Mouse (Mus musculus) cerebellum, adult 8-10 months (tissue): Measurements from ENCODE around the gene D430041D05Rik.

Experiments
- DNase-seq: peaks from one replicate; pipeline ENCODE4 v3.0.0; 2022

Gene D430041D05Rik

DNA sequence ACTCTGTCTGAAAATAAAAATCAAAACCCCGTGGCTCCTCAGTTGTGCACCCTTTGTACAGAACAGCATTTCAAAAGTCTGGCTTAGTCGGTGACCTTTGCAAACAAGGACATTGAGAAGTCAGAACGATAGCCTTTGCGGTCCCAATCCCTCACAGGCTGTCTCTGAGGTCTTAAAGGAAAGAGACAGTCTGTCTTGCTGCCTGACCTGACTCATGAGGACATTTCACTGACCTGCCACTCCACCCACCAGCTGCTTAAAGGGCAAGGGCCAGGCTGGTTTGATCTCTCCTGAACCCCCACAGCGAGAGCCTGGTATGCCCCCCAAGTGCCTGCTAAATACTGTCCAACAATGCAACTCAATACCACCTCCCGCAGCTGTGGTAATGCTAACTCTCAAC is 6.8 kb downstream of the D430041D05Rik start:
- no peak for DNase-seq

DNA sequence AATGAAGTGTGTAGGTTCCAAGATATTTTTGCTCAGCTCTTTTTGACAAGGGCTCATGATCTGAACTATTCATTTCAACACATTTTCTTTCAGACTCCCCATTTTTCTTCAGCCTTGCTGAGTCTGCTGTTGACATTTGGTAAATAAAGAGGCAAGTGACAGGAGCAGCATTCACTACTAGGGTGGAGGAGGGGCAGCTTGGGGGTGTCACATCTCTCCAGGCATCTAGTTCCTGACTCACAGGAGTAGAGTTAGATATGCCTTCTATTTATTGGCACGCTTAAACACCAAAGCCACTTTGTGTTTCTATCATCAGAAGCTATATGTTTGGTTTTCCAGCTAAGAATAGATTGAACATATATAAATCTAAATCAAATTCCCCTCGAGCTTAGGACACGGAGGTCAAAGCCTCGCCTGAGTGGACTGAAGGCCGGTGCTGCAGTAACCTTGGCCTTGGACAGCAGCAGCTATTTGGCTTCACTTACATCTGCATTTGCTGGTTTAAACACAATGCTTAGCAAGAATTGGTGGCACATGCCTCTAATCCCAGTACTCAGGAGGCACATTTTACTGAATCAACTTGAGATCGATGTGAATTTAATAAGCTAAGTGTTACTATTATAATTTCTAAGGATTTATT is 12.0 kb downstream of the D430041D05Rik start:
- DNase-seq = no peak

DNA sequence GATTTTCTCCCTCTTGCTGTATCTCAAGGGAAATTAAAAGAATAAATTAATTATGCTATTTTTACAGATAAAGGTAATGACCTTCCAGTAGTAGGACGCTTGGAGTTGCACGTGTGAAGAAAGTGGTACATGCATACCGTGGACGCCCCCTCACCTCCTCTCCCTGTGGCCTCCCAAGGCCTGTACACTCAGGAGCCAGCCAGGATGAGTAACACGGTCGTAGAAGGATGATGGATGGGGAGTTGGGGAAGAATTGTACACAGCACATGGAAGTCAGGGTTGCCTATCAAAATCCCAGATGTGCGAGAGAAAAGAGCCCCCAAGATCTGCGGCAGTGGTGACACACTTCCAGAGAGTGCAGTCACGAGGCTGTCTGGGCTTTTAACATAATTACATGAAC is 14.9 kb downstream of the D430041D05Rik start:
- no peak for DNase-seq

DNA sequence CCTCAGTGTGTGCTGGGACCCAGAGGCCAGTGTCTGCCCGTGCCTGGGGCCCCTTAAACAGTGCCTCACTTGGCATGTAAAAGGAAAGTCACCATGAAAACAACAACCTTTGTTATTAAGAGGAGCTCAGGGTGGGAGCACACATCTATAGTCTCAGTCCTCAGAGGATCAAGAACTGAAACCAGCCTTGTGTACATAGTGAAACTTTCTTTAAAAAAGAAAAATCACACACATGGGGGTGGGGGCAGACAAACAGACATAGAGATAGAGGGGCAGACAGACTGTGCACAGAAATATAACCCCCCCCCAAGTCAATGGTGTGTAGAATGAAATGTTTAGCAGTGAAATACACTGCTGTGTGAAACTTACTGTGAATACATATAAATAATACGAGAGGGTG is 16.0 kb downstream of the D430041D05Rik start:
- DNase-seq = no peak

DNA sequence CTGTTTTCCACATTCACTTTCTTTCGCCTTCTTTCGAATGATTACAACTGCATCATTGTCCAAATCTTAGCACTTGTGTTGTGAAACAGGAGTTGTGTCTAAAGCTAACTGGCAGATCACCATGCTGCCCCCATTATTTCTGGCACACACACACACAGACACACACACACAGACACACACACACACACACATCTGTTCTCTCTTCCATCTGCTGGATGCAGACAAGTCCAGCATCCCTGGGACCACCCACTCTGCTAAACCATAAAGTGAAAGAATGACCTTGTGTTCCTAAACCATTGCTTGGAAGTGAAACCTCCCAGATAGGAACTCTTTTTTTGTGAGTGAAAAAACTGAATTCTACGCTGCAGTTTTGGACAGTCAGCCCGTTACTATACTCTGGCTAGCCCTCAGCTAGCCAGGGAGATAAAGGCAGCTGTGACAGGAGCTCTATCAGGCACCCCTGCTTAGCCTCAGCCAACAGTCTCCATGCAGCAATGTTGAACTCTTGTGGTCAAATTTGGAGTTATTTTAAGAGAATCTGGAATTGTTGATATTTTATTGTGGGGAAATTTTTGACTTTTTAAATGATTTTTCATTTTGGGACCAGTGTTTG is 18.0 kb downstream of the D430041D05Rik start:
- DNase-seq = no peak

DNA sequence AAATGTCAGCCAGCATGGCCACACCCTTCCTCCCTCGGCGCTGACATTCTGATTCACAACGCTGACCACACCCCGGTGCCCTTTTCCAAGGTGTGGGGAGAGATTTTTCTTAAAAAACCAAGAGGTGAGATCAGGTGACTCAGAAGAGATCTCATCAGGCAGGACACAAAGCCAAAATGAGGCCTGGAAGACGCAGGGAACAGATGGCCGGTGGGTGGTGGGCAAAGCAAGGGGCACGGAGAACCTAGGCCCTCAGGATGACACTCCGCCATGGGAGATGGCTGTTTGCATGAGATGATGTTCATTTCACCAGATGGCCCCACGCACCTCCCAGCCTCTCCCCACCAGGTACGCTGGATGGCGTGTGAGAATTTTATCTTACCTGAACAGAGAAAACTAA is 21.6 kb downstream of the D430041D05Rik start:
- DNase-seq = peak; percentile 38

DNA sequence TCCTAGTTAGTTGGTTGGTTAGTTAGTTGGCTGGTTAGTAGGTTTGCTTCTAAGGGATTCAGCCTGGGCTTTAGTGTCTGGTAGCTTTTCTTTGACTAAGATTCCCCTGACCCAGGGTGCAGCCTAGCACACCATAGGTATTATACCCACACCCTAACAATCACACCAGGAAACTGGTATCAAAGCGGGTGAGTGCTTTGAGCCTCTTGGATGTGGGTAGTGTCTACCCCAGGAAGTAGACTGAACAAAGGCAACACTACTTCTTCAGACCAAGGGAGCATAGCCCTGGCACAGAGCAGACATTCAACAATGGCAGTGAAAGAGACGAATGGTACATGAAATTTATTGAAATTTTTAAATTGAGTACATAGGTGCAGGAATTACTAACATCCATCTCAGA is 24.9 kb downstream of the D430041D05Rik start:
- no peak for DNase-seq

DNA sequence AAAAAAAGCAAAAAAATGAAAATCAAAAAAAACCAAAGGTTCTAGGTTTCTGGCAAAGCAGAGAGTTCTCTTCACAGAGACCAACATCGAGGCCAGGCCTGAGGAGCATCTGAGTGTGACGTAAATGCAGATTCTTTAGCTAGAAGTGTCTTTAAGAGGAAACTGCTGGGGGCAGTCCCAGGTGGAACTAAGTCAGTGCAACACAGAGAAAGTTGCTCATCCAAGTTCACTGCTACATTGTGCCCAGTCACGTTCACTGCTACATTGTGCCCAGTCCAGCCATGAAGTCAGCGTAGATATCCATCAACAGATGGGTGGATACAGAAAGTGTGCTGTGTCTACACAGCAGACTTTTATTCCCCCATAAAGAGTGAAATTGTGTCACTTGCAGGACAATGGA is 27.2 kb downstream of the D430041D05Rik start:
- no peak for DNase-seq

DNA sequence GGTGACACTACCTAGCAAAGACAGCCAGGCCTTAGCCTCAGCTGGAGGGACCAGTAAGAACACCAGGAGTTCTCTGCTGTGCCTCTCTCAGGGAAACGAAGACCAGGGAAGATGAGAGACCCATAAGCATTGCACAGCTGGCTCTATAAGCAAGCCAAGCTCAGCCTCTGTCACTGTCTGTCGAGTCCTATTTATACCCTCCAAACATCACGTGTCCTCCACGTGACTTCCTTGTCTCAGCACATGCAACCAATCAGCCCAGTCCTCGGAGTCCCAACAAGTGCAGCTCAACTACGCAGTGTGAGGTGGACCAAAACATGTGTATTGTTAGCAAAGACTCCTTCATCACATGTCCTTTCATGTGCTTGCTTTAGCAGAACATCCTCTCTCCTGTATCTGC is 28.0 kb downstream of the D430041D05Rik start:
- DNase-seq = no peak

DNA sequence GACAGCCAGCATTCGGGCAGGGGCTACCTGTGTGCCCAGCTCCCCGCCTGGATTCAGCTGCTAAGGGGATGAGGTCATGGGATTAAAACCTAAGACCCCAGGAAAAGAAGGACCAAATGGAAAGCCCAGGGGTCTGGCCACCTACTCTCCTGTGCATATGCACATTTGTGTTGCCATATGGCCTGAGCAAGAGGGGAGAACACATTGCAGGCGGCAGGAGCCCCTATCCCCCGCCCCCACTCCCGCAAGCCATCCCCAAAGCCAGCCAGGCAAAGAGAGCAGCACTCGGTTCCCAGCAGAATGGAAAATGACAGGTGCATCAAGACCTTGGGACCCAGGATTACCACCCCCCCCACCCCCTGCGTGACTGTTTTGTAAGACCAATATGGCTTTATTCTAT is 31.5 kb downstream of the D430041D05Rik start:
- DNase-seq = peak; percentile 42

DNA sequence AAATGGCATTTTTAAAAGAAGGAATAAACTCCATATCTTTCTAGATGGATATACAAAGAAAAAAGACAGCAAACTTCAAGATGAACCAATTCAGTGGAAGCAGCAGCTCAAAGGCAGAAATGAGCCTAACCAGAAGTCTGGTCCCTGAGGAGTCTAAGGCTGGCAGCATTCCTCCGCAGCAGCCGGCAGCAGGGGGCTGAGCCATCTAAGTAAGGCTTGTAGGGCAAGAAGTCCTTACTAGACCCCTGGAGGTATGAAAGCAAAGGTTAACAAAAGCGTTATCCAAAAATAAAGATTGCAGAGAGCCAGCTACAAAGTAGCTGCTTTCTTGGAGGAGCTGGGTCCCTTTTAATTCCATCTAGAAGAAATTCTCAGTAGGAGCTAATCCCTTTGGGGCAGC is 32.0 kb downstream of the D430041D05Rik start:
- DNase-seq = no peak

DNA sequence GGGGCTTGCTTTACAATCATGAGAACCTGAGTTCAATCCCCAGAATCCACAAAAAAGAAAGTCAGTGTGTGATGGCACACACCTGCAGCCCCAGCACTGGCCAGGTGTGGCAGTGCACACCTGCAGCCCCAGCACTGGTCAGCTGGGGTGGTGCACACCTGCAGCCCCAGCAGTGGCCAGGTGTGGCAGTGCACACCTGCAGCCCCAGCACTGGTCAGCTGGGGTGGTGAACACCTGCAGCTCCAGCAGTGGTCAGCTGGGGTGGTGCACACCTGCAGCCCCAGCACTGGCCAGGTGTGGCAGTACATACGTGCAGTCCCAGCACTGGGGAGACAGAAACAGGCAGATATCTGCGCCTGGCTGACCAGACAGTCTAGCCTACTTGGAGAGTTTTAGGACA is 32.8 kb downstream of the D430041D05Rik start:
- no peak for DNase-seq

DNA sequence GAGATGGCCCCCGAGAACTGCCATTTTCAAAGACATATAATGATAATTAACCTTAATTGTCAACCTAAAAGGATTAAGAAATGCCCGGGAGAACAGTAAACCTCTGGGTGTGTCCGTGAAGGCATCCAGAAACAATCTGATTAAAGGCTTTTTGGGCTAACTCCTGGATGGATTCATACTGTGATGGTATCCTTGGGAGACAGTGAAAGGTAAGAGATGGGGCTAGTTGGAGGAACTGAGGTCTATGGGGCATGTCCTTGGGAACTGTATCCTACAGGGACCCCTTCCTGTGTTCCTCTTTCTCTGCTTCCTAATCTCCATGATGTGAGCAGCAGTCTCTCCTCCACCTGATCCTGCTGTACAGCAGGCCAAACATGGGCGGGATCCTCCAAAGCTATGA is 38.7 kb downstream of the D430041D05Rik start:
- DNase-seq = no peak

DNA sequence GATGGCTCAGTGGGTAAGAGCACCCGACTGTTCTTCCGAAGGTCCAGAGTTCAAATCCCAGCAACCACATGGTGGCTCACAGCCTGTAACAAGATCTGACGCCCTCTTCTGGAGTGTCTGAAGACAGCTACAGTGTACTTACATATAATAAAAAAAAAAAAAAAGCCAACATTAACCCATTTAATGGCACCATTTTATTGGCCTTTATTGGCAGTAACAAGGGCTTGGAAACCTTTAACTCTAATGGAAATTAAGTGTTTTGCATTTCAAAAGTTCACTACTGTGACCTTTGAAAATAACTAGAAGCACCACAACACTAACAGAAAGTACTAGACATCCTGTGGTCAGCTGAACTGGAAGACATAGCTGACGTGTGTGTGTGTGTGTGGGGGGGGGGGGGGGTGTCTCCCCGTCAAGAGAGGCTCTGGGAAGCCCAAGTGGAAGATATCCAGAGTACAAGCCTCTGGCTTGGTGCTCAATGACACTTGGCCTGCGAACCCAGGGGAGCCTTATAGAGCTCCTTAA is 39.1 kb downstream of the D430041D05Rik start:
- no peak for DNase-seq

DNA sequence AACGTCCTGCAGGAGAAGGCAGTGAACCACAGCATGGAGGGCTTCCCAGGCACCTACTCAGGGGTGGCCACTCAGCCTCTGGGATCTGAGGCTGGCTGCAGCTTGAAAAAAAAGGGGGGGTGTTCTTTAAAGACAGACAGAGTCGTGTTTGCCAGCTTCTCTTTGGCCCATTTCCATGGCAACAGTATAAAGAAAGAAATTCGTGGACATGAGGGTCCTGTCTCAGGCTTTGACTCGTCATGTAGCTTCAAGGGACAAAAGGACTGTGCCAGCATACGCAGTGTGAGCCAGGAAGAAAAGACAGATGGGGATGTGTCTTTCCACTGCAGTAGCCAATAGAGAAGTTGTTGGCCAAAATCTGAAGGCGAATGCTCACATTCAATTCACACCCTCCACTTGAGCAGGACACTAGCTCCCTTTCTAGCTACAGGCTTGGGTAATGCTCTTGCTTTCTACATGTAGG is 42.9 kb downstream of the D430041D05Rik start:
- peak; percentile 55 for DNase-seq

DNA sequence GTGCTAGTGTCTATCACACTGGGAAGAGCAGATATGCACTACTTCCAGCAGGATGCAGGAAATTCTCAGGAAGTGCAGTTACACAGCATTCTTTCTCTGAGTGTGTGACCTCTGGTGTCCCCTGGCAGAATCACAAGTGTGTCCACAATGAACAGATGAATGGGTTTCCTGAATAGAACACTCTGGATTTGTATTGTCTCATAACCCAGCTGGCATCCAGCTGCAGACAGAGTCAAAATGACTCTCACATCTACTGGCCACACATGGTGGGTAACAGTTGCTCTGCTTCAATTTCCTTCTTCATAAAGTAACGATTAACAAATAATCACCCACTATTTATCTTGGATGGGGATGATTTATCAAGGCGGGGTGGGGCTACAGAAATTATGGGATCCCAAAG is 43.5 kb downstream of the D430041D05Rik start:
- DNase-seq = no peak

DNA sequence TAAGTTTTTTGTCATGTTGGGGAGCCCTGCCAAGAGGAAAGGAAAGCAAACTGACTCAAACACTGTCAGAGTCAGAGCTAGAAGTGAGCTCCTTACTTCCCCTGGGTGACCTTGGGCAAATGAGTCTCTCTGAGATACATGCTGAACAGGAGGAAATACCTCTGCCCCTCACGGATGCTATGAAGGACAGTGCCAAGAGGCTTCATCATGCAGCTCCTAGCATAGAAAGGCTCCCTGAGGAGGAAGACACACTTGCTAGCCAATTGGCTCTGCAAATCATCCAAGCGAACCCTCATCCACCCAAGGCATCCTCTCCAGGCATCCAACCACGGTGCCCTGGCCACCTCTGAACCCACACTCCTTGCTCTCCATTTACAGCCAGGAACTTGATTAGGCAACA is 51.5 kb downstream of the D430041D05Rik start:
- no peak for DNase-seq

DNA sequence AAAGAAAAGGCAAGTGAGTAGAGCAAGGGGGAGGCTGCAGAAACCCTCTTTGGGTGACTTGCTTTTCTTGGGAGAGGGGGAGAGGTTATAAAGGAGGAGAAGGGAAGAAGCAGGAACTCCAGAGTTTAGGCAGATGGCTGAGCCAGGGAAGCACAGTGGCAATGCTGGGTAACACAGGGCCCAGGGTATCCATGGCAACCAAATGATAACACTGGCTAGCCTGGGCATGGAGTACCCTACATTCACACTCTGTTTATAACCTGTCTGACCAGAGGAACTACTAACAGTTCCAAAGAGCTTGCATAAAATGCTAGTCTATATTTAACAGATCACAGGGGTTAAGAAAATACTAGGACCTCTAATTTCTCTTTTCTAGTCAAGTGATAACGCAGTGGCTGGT is 51.9 kb downstream of the D430041D05Rik start:
- DNase-seq = no peak

DNA sequence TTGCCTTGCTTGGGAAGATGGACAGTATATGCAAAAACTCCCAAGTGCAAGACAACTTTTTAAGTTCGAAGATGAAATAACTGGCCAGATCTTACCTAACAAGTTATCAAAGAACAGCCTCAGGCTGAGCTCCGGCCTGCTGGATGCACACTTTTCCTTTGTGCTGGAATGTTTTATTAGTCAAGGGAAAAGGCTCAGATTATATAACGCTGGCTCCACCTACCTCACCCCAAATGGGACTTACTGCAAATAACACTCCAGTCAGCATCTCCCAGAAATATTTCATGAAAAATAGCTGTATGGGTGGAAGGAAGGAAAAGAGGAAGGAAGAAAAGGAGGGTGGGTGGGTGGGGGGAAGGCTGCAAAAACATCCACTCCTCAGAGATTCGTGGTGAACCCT is 54.3 kb downstream of the D430041D05Rik start:
- DNase-seq = no peak

DNA sequence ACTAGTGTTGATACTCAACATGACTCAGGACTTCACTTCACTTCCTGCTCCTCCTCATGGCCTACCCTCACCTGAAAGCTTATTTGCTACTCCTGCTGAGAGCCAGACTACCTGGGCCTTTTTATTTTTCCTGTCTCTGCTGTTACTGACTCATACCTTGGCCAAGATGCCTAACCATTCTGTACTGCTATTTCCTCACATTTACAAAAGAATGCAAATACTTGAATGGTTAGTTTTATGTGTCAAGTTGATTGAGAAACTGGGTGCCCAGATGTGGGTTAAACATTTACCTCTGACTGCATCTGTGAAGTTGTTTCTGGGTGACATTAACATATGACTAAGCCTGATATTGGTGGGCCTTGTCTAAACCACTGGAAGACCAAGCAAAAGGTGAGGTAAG is 56.7 kb downstream of the D430041D05Rik start:
- no peak for DNase-seq

DNA sequence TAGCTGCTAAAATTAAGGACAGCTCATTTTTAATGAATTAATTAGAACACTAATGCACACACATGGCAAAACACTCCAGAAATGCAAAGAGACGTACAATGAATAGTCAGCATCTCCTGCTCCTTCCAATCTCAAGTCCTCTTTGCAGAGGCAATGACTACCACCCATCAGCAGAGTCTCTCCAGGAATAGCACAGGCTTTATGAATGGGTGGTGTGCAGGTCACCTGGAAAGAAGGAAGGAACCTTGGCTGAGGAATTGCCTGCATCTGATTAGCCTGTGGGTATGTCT is 58.7 kb downstream of the D430041D05Rik start:
- DNase-seq = no peak

DNA sequence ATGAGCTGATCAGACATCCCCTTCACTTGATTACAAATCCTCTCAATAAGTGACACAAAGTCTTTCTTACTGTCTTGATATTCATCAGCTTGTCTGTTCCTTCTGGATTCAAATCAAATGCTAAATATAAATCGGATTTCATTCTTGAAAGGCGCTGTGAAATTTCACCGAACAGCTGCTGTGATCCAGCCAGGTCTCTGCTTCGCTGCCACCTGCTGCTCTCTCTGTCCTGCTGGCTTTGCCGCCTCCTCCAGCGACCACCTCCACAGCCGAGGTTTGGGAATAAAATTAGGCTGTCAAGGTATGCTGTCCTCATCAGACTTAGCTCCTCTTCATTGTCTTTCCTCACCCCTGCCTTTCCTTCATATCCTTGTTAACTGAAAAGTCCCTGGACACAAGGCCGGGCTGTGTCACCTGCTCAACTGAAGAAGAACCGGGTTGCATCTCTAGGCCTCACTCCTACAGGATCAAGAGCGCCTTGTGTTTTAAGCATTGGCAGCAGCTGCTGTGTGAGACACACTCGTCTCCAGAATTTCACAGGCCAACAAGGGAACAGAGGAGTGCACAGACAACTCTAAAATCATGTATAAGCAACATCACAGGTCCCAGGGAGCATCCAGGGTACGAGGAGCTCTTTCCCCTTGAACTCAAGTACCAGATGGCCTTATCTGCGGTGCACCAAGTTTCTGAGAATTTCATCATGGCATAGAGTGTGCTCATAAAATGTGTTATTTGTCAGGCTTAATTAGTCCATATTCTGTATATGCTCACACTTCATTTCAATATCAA is 59.2 kb downstream of the D430041D05Rik start:
- no peak for DNase-seq

DNA sequence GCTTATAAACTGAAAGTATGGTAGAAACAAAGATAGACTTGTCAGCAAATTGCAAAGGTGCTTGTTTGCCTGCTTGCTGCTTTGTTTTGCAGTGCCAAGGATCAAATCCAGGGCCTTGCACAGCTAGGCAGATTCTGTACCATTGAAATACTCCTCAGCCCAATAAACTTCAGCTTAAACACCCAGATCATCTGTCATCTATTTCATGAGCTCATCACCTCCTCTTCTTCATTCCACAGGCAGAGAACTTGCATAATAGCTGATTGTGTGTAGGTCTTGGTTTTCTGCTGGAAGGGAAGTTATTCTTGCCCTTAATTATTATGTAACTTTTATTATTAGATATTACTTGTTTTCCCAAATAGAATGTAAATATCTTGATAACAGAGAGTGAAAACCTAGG is 73.2 kb downstream of the D430041D05Rik start:
- DNase-seq = no peak

DNA sequence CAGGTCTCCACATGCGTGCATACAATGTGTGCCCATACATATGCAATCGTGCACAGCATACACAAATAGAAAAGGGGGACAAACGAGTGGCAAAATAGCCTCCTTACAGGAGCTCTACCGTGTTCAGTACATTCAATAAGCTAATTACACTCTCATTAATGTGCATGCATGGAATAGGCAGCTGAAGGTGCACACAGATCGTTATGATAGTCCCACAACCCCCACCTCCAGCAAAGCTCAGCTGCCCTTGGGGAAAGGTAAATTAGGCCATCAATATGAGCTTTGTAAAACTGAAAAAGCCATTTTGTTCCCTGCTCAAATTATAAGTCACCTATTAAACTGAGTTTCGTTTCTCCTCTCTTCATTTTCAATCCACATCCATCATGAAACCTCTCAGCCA is 75.0 kb downstream of the D430041D05Rik start:
- DNase-seq = no peak
